Mouse (Mus musculus) kidney, adult 9 months (tissue): ENCODE results near the gene Vps26a.
"Not testable (repeated sequence)": the region's sequence is repeated elsewhere in the genome, so short reads cannot be mapped to it uniquely, and the experiment has no call there.

Experiments
- DNase-seq: peaks from one replicate; pipeline ENCODE4 v3.0.0; 2022

Vps26a gene

DNA sequence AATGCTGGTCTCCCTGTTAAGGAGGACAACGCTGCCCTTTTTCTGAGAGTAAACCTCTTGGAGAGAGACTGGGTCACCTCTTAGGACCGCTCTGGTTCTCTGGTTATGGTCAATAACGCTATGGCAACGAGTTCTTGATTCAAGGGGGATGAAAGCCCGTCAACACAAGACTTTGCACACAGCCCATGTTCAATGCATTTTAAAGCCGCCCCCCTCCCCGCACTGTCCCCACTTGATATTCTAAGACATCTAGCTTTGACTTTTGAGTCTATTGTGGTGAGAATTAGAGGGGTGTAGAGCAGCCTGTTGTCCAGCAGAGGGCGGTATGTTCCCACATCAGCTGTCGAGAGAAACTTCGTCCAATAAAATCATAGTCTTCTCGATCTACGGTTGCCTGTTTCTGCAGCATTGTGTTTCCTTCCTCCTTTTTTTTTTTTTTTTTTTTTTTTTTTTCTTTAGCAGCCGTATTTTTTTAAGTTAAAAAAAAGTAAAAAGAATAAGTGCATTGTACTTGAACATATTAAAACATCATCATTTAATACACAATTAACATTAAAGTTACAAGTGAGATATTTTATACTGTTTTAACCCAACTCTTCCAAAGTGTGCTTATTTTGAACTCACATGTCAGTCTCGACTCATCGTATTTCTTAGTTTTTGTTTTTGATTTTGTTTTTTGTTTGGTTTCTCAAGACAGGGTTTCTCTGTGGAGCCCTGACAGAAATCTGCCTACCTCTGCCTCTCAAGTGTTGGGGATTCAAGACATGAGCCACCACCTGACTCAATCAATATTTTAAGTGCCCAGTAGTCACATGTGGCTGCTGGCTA lies 13.7 kb upstream of the Vps26a start:
- peak; percentile 77 for DNase-seq

GRCm38 (mm10) chr10:62491681-62492080 lies 5.1 kb upstream of the Vps26a start:
- DNase-seq = not testable (repeated sequence)

DNA sequence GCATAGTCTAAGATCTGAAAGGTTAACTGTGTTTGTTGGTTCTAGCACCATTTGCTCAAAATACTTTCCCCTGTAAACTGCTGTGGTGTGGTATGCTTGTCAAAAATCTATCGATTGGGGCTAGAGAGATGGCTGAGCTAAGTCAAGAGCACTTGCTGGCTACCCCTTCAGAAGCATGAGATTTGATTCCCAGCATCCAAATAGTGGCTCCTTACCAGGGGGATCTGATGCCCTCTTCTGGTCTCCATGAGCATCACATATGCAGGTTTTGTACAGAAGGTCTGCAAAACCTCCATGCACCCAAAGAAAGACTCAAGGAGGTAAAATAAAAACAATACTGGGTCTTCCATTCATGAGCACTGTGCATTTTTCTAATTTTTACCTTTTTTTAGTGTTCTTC lies 1.7 kb upstream of the Vps26a start:
- DNase-seq = peak; percentile 70

DNA sequence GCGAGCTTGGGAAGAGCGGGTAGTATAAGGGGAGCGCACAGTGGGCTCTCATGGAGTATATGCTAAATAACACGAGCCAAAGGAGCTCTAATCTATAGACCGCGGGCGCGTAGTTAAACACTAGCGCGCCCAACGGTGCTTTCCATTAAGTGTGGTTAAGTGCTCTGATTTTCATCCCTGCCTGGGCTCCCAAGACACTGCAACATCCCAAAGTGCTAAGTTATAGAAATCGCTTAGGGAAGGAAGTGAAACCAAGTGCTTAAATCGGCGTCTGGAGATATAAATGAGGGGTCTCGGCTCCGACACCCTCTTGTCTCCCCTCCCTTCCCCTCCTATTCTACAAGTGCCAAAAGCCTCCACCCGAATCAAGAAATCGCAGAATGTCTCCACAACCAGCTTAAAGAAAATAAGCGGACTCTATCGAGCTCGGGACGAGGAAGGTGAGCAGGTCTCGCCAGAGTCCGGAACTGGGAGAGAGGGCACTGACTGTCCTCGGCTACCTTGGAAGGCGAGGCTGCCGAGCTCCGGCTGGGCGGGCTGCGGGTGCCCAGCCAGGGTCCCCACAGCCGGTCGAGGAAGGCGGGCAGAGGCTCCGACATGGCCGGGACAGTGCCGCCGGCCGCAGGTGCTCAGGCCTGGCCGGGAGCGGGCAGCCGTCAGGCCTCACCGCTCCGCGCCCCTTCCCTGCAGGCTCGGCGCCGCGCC lies 575 bp downstream of the Vps26a start:
- DNase-seq = no peak

DNA sequence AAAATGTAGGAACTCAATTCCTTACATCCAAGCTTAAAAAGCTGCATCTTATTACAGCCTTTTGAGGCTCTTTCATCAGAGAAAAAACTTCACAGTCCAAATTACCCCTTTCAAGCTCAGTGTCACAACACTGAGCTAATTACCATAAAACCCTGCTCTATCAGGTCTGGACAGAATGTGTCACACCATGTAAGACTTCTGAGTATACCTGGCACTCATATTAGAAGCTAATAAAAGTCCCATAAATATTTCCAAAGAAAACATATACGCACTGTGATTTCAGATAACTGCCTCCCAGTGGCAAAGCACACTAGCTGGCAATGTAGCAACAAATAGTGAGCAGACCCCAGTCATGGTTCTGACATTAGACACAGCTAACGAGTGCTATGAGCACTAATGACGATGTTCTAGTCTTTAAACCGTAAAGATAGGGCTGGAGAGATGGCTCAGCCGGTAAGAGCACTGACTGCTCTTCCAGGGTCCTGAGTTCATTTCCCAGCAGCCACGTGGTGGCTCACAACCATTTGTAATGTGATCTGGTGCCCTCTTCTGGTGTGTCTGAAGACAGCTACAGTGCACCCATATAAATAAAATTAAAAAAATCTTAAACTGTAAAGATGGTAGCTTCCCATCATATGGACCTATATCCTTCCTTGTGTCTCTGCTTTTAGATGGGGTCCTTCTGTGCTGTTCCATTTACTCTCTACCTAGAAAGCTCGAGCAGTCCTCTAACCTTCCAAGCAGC lies 5.3 kb downstream of the Vps26a start:
- DNase-seq = no peak

- no peak for DNase-seq
Observed at GRCm38 (mm10) chr10:62476980-62477379, 9.6 kb downstream of the Vps26a start.

GRCm38 (mm10) chr10:62474944-62475343 lies 11.7 kb downstream of the Vps26a start:
- DNase-seq = no peak

GRCm38 (mm10) chr10:62471105-62471504 lies 15.5 kb downstream of the Vps26a start:
- no peak for DNase-seq

DNA sequence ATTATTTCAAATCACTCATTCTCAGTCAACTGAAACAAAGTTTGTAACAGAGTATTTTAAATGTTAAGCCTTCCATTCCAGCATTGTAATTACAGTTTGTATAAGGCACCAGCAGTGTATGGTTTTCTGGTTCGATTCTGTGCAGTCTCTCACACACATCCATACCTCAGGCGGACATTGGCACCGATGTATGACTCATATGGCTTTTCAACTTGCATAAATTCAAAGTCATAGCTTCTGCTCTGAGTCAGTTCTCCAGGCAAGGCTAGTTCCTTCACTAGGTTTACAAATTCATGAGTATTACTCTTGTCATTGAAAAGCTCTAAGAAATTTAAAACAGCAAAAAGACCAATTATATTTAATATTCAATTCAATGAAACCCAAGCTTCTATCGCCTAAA lies 16.9 kb downstream of the Vps26a start:
- DNase-seq = no peak

- DNase-seq = no peak
Observed at GRCm38 (mm10) chr10:62461321-62461720, 25.3 kb downstream of the Vps26a start.

DNA sequence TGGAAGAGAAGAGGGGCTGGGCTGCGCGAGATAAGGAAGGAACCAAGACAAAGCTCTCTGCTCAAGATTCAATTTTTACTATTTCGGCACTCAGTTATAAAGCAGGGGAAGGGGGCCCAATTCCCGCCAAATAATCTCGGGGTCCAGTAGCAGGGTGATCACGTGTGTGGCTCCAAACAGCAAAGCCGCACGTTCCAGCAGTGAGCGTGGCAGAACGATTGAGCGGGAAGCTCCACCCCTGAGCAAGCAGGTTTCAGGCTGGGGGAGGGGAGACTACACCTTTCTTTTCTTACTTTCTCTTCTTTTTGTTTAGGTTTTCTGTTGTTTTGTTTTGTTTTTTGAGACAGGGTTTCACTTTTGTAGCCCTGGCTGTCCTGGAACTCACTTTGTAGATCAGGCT lies 34.6 kb downstream of the Vps26a start:
- not testable (repeated sequence) for DNase-seq

DNA sequence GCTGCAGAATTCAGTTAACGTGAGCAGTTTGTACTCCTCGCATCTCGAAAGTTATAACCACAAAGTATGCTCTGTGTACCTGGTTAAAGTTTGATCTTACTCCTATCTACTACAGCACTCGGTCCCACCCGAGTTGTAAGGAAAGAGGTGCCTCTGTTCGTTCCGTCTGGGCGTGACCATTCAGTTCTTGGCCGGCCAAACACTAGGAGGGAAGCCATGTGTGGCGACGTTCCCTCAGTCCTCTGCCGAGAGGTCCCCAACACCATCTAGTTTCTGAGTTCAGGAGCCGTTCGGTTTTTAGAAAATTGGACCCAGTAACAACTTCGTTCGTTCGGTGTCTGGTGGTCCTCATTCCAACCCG lies 36.3 kb downstream of the Vps26a start:
- DNase-seq = no peak

DNA sequence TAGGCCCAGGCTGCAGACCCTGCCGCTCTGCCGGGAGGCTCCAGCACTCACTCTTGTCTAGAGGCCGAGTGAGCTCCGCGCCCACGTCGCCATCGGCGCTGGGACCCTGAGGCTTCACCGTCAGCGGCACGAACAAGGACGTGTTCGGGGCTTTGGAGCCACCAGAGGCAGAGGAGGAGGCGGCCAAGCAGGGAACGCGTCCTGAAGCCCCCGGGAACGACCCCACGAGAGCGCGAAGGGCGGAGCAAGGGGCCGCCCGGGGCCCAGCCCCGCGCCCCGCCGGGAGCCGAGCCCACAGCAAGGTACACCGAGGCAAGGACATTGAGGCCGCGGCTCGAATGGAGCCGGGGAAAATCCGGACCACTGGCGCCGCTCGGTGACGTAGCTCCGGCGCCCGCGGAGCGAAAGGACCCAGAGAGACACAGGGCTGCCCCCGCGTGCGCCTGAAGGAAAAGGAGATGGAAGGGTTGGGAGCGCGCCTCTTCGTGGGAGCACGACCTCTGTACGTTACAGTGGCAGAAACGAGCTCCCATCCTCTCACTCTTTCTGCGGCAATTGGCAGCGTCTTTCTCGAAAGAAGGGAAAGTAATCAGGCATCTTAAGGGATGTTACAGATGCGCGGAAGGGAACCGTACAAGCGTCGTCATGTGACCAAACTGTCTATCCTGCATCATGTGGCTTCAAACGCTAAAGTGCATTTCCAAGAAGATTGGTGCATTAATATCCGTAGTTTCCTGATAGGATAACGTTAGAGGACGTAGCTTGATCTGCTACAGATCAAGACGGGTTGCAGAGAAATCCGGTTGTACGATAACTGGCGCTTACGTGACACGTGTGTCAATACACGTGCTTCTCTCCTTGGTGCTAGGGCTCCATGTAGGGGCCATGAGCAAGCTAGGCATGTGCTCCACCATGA lies 37.0 kb downstream of the Vps26a start, which contains the start of the genes 4930507D05Rik and Supv3l1:
TSS of gene 4930507D05Rik (plus strand) at position 126 of the 916 bp plus-strand sequence.
TSS of gene Supv3l1 (minus strand) at position 375 of the 916 bp plus-strand sequence.
- DNase-seq = peak; percentile 92

DNA sequence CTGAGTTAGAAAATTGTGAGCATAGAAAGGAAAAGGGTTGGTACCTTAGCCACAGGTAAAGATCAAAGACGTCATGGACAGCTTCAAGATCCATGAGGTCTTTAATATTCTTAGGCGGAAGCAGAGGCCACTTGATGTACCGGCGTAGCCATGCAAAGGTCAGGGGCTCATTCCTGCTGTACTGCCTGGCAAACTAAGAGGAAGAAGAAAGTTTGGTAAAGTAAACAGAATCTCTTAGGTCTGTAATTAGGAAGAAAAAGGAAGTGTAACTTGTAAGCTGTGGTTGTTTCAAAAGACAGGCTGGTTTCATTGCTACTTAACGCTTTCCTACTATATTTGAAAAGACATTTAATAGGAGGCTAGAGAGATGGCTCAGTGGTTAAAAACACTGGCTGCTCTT lies 56.2 kb downstream of the Vps26a start:
- no peak for DNase-seq

DNA sequence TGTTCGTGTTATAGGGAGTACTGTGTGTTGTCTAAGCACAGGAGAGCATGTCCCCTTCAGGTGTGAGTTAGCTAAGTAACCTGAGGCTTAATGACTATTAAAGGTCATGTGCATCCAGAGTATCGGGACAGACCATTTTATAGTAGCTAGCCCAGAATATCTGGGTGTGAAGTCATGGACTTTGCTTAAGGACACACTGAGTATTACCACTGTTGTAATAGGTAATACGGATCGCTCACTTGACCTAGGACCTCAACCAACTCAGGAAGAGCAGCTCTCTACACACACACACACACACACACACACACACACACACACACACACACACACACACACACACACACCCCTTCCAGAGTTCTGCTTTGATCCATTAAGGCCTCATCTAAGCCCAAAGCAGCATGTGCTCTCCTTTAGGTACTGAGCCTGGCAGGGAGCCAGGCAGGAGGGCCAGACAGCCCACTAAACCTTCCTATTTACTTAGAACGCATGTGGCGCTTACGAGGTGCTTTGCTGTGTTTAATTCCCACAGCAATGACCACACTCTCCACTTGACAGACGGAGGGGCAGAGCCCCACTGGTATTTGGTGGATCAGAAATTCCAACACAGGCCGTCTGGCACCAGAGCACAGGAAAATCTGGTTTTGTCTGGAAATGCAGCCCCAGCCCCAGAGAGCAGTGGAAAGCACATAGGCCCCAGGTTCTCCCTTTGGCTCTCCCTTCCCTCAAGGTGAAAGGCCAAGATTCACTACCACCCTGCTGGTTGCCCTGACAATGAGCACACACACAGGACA lies 61.3 kb downstream of the Vps26a start:
- no peak for DNase-seq

DNA sequence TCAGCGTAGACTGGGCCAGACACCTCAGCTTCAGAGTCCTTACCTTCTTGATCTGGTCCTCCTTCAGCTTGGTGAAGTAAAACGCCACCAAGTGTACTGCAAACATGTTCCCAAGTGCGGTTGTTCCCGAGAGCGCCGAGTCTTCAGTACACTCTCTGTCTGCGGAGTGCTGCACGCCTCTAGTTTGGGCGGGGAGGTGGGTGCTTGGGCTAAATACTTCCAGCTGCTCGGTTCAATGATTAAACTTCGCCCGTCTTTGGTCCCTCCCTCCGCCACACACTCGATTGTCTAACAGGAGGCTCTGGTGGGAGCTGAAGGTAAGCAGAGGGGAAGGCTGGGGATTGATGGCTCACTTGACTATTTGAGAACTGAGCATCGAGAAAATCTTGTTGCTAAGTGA lies 64.3 kb downstream of the Vps26a start, which contains the start of gene Hkdc1:
TSS of gene Hkdc1 (minus strand) at position 237 of the 400 bp plus-strand sequence.
- DNase-seq = peak; percentile 30

DNA sequence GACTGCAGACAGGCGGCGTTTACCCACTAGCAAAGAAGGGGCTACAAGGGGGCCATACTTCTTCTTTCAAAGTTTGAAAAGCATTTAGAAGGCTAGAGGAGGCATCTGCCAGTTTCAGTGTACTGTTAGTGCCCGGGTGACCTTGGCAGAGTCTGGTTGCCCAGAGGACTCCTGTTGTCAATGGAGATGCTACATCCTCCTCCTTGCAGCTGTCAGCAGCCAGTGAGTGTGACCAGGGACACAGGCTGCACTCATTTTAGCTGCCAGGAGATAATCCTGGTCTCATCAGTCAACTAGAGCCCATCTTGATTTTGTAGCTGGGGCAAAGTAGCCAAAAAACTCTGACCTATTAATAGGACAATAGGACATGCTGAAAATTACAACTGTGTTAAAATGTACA lies 65.5 kb downstream of the Vps26a start:
- DNase-seq = no peak

DNA sequence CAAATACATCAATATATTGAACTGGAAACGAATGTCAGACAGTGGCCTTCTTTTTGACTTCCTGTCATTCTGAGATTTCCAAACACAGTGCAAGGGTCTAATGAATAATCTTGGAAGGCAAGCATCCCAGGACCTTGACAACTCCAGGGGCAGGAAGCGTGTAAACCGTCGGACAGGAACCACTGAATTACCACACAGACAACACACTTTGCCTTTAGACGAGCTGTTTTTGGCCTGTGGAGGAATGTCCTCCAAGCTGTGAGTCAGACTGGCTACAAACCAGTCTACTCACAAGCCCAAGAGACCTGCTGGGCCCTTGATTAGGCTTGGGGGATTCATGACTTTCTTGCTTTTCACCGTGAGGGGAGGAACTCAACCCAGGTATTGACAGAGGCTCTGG lies 66.2 kb downstream of the Vps26a start:
- DNase-seq = no peak

- no peak for DNase-seq
Observed at GRCm38 (mm10) chr10:62419422-62419821, 67.2 kb downstream of the Vps26a start.

GRCm38 (mm10) chr10:62418831-62419356 lies 67.7 kb downstream of the Vps26a start:
- DNase-seq = no peak

GRCm38 (mm10) chr10:62413606-62413982 lies 73.0 kb downstream of the Vps26a start:
- no peak for DNase-seq
